Mouse (Mus musculus) forebrain, embryonic 15.5 days (tissue): Measurements from ENCODE around the gene Prss30. TPM values are rescaled to one million over a fixed set of nuclear protein-coding genes. Genes with fewer than 3 reads are reported as not detected.

Experiments used
- ATAC-seq: fragments of 200-750 bp; cut with Nextera tagmentation; replicated peaks from 2 replicates; pipeline ENCODE4 v1.8.0; 2017; ENCODE audit warnings: mild to moderate bottlenecking, moderate TSS enrichment, moderate library complexity
- H3K27ac ChIP-seq: fragments of 300-500 bp; sonication (generic); replicated peaks from 2 replicates; pipeline ENCODE4 v1.5.1; 2015; ENCODE audit warnings: mild to moderate bottlenecking, inconsistent platforms
- H3K27me3 ChIP-seq: fragments of 300-500 bp; sonication (generic); 2 replicates; pipeline ENCODE4 v1.6.1; 2015; ENCODE audit warnings: inconsistent platforms
- H3K36me3 ChIP-seq: fragments of 300-500 bp; sonication (generic); 2 replicates; pipeline ENCODE4 v1.6.1; 2015; ENCODE audit warnings: mild to moderate bottlenecking, inconsistent platforms
- H3K4me1 ChIP-seq: fragments of 300-500 bp; sonication (generic); 2 replicates; pipeline ENCODE4 v1.6.1; 2015; ENCODE audit warnings: inconsistent platforms
- H3K4me2 ChIP-seq: fragments of 300-500 bp; sonication (generic); replicated peaks from 2 replicates; pipeline ENCODE4 v1.6.1; 2015; ENCODE audit warnings: mild to moderate bottlenecking, inconsistent platforms
- H3K4me3 ChIP-seq: fragments of 300-500 bp; sonication (generic); 2 replicates; pipeline ENCODE4 v1.5.1; 2015; ENCODE audit warnings: mild to moderate bottlenecking, inconsistent platforms
- H3K9ac ChIP-seq: fragments of 300-500 bp; sonication (generic); replicated peaks from 2 replicates; pipeline ENCODE4 v1.6.1; 2015; ENCODE audit warnings: mild to moderate bottlenecking, inconsistent platforms
- H3K9me3 ChIP-seq: fragments of 300-500 bp; sonication (generic); 2 replicates; pipeline ENCODE4 v1.6.1; 2016; ENCODE audit warnings: inconsistent platforms
- WGBS: fragments of 180-500 bp; shearing (Covaris S2); methylation state at CpG from one replicate; pipeline ENCODE4 v1.1.7; 2015; ENCODE audit warnings: mixed read lengths; 5-methylcytosine and 5-hydroxymethylcytosine counted together
- polyA plus RNA-seq: library from polyadenylated mRNA; unstranded; fragments of >200 nt; fragmentation: Nextera tagmentation; extraction: Ambion mirVana; gene quantifications from 2 replicates; pipeline ENCODE4 v1.2.1, GENCODE M21; 2015

Prss30 gene
- not detected in 2 replicates for polyA plus RNA-seq

GRCm38 (mm10) chr17:23980297-23980909, at the start of gene Prss30:
Gene Prss30, minus strand, starts transcription at chr17:23980566.
- no peak within 1 kb of the TSS for H3K27ac ChIP-seq
- 84% methylated on average over 10 of the region's 10 CpGs for WGBS
- H3K36me3 ChIP-seq, result no peaks in the 10 kb centered on the region
- H3K4me3 ChIP-seq, result no peak within 1 kb of the TSS
- no peaks in the 10 kb centered on the region for H3K9me3 ChIP-seq
- H3K4me1 ChIP-seq, result no peaks in the 10 kb centered on the region
- no peak within 1 kb of the TSS for H3K4me2 ChIP-seq
- no peak for ATAC-seq
- H3K27me3 ChIP-seq, result no peaks in the 10 kb centered on the region
- H3K9ac ChIP-seq, result no peak within 1 kb of the TSS

GRCm38 (mm10) chr17:24029477-24029876, 49.1 kb upstream of the Prss30 start:
- no peaks in the 10 kb centered on the region for H3K36me3 ChIP-seq
- no peaks in the 10 kb centered on the region for H3K4me1 ChIP-seq
- no peak overlapping the region for H3K4me3 ChIP-seq
- H3K27me3 ChIP-seq, result no peaks in the 10 kb centered on the region
- no peak overlapping the region for H3K9ac ChIP-seq
- no peak overlapping the region for H3K4me2 ChIP-seq
- ATAC-seq, result no peak
- H3K27ac ChIP-seq, result no peak overlapping the region
- WGBS, result 89% methylated on average over 7 of the region's 7 CpGs
- H3K9me3 ChIP-seq, result no peaks in the 10 kb centered on the region

GRCm38 (mm10) chr17:24021375-24022199, 41.2 kb upstream of the Prss30 start:
- Histone ChIP-seq H3K4me1 (no peaks in the 10 kb centered on the region), H3K4me3 (no peak overlapping the region), H3K9me3 (no peaks in the 10 kb centered on the region), H3K4me2 (no peak overlapping the region), H3K27ac (no peak overlapping the region), H3K9ac (no peak overlapping the region), H3K27me3 (no peaks in the 10 kb centered on the region), H3K36me3 (no peaks in the 10 kb centered on the region)
- no peak for ATAC-seq
- 85% methylated on average over 5 of the region's 5 CpGs for WGBS

GRCm38 (mm10) chr17:24020696-24021095, 40.3 kb upstream of the Prss30 start:
- WGBS, result 86% methylated on average over 6 of the region's 6 CpGs
- ATAC-seq, result no peak

GRCm38 (mm10) chr17:24015727-24016126, 35.4 kb upstream of the Prss30 start:
- Histone ChIP-seq H3K9me3 (no peaks in the 10 kb centered on the region), H3K36me3 (no peaks in the 10 kb centered on the region), H3K4me1 (no peaks in the 10 kb centered on the region), H3K4me3 (no peak overlapping the region), H3K9ac (no peak overlapping the region), H3K4me2 (no peak overlapping the region), H3K27me3 (no peaks in the 10 kb centered on the region), H3K27ac (no peak overlapping the region)
- ATAC-seq, result no peak
- WGBS, result 30% methylated on average over 14 of the region's 14 CpGs

More at GRCm38 (mm10) chr17:24020696-24021095, 40.3 kb upstream of the Prss30 start:
- no peaks in the 10 kb centered on the region for H3K27me3 ChIP-seq
- H3K4me3 ChIP-seq, result no peak overlapping the region
- H3K4me2 ChIP-seq, result no peak overlapping the region
- no peaks in the 10 kb centered on the region for H3K4me1 ChIP-seq
- no peaks in the 10 kb centered on the region for H3K36me3 ChIP-seq
- H3K27ac ChIP-seq, result no peak overlapping the region
- no peak overlapping the region for H3K9ac ChIP-seq
- no peaks in the 10 kb centered on the region for H3K9me3 ChIP-seq

- Histone ChIP-seq H3K27me3 (no peaks in the 10 kb centered on the region), H3K4me1 (no peaks in the 10 kb centered on the region), H3K4me2 (no peak overlapping the region), H3K36me3 (no peaks in the 10 kb centered on the region), H3K9ac (no peak overlapping the region), H3K4me3 (no peak overlapping the region), H3K9me3 (no peaks in the 10 kb centered on the region), H3K27ac (no peak overlapping the region)
- WGBS, result 91% methylated on average over 5 of the region's 5 CpGs
- no peak for ATAC-seq
Measured at GRCm38 (mm10) chr17:24014433-24014965, 34.1 kb upstream of the Prss30 start.

- Histone ChIP-seq H3K27ac (no peak overlapping the region), H3K4me1 (no peaks in the 10 kb centered on the region), H3K9me3 (no peaks in the 10 kb centered on the region), H3K27me3 (no peaks in the 10 kb centered on the region), H3K4me3 (no peak overlapping the region), H3K4me2 (no peak overlapping the region), H3K9ac (no peak overlapping the region), H3K36me3 (no peaks in the 10 kb centered on the region)
- ATAC-seq, result no peak
- WGBS, result 68% methylated on average over 2 of the region's 2 CpGs
Measured at GRCm38 (mm10) chr17:24012921-24013320, 32.6 kb upstream of the Prss30 start.

GRCm38 (mm10) chr17:24009617-24010016, 29.3 kb upstream of the Prss30 start:
- Histone ChIP-seq H3K9ac (no peak overlapping the region), H3K4me3 (no peak overlapping the region), H3K4me2 (no peak overlapping the region), H3K27me3 (no peaks in the 10 kb centered on the region), H3K9me3 (no peaks in the 10 kb centered on the region), H3K4me1 (no peaks in the 10 kb centered on the region), H3K36me3 (no peaks in the 10 kb centered on the region), H3K27ac (no peak overlapping the region)
- ATAC-seq, result no peak
- 55% methylated on average over 5 of the region's 5 CpGs for WGBS

- no peak for ATAC-seq
- no peak overlapping the region for H3K9ac ChIP-seq
- 69% methylated on average over 4 of the region's 4 CpGs for WGBS
Measured at GRCm38 (mm10) chr17:24008105-24008504, 27.7 kb upstream of the Prss30 start.

GRCm38 (mm10) chr17:24007391-24007790, 27.0 kb upstream of the Prss30 start:
- Histone ChIP-seq H3K4me3 (no peak overlapping the region), H3K27ac (no peak overlapping the region), H3K4me2 (no peak overlapping the region), H3K36me3 (no peaks in the 10 kb centered on the region), H3K4me1 (no peaks in the 10 kb centered on the region), H3K27me3 (no peaks in the 10 kb centered on the region), H3K9me3 (no peaks in the 10 kb centered on the region), H3K9ac (no peak overlapping the region)
- 70% methylated on average over 1 of the region's 1 CpGs for WGBS
- ATAC-seq, result no peak

More at GRCm38 (mm10) chr17:24008105-24008504, 27.7 kb upstream of the Prss30 start:
- H3K4me2 ChIP-seq, result no peak overlapping the region
- no peaks in the 10 kb centered on the region for H3K4me1 ChIP-seq
- H3K4me3 ChIP-seq, result no peak overlapping the region
- no peaks in the 10 kb centered on the region for H3K36me3 ChIP-seq
- no peak overlapping the region for H3K27ac ChIP-seq
- no peaks in the 10 kb centered on the region for H3K27me3 ChIP-seq
- no peaks in the 10 kb centered on the region for H3K9me3 ChIP-seq

GRCm38 (mm10) chr17:24006930-24007329, 26.6 kb upstream of the Prss30 start:
- H3K27ac ChIP-seq, result no peak overlapping the region
- no peaks in the 10 kb centered on the region for H3K4me1 ChIP-seq
- no peak overlapping the region for H3K4me3 ChIP-seq
- no peaks in the 10 kb centered on the region for H3K9me3 ChIP-seq
- no peak overlapping the region for H3K4me2 ChIP-seq
- 36% methylated on average over 2 of the region's 2 CpGs for WGBS
- no peaks in the 10 kb centered on the region for H3K36me3 ChIP-seq
- no peak for ATAC-seq
- H3K9ac ChIP-seq, result no peak overlapping the region
- H3K27me3 ChIP-seq, result no peaks in the 10 kb centered on the region

GRCm38 (mm10) chr17:24005049-24005448, 24.7 kb upstream of the Prss30 start:
- Histone ChIP-seq H3K9me3 (no peaks in the 10 kb centered on the region), H3K4me2 (no peak overlapping the region), H3K4me3 (no peak overlapping the region), H3K9ac (no peak overlapping the region), H3K27me3 (no peaks in the 10 kb centered on the region), H3K4me1 (no peaks in the 10 kb centered on the region), H3K36me3 (no peaks in the 10 kb centered on the region), H3K27ac (no peak overlapping the region)
- no peak for ATAC-seq
- 95% methylated on average over 3 of the region's 3 CpGs for WGBS
